In the genomic region with DNA sequence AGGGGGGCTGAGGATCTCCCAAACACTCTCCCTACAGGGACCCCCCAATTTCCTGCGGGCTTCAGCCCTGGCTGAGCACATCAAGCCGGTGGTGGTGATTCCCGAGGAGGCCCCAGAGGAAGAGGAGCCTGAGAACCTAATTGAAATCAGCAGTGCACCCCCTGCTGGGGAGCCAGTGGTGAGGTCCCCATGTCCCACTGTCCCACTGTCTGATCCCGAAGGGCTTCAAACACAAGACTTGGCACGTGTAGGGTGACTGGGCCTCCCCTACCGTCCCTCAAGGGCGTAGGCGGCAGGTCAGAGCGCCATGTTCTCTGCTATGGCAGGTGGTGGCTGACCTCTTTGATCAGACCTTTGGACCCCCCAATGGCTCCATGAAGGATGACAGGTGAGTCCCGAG, we compare ENCODE assay signal across 12 mouse cellular contexts. TPM values are rescaled to one million over a fixed set of nuclear protein-coding genes. Genes with fewer than 3 reads are reported as not detected.
A peak's percentile ranks its signal among the peaks of the same experiment; 100 is the strongest.
DNase-seq lines count a peak whose midpoint lies in the region; ATAC-seq and TF ChIP-seq lines count a peak whose summit lies in the region.
"Had no signal": no experiment of that assay in that cellular context is flagged by ENCODE, and none has a peak within 500 bp of the region (broad histone marks: within the 10 kb centered on the region; RNA-seq: fewer than 3 reads in every experiment).

No protein-coding gene starts in this region.

- peak; percentile 58 for DNase-seq in gastrocnemius, adult 2 months
- DNase-seq in gastrocnemius, postnatal 25 days = no peak
- DNase-seq in kidney, postnatal 4 days = peak; percentile 69 to 73
- DNase-seq in testis, postnatal 10 days (ENCODE audit: low spot score) = peak; percentile 74
- no peak for DNase-seq in testis, postnatal 14 days (ENCODE audit: low spot score)
- DNase-seq in thymus, postnatal 4 days = peak; percentile 75
- no peak for DNase-seq in cerebellum, postnatal 4 days (ENCODE audit: low spot score in 2 of 2)
- DNase-seq: embryo, embryonic 11 days had no signal

- peak; percentile 63 for TF ChIP-seq CTCF in gastrocnemius, adult 2 months (IDR thresholded peaks at IDR 0.05)

- H3K4me3 ChIP-seq in gastrocnemius, adult 2 months = no peak overlapping the region
- no peak overlapping the region for H3K4me3 ChIP-seq in kidney, embryonic 16.5 days (ENCODE audit: low read length)
- H3K4me3 ChIP-seq: hindbrain, embryonic 13.5 days; neural tube, embryonic 15.5 days had no signal

- H3K27ac ChIP-seq in gastrocnemius, adult 2 months = no peak overlapping the region
- H3K27ac ChIP-seq in kidney, embryonic 16.5 days (ENCODE audit: low read length) = no peak overlapping the region
- H3K27ac ChIP-seq: neural tube, embryonic 15.5 days had no signal

- peaks cover 11% of the 10 kb centered on the region; the same call in 1 of the 2 replicates for H3K4me1 ChIP-seq in kidney, embryonic 16.5 days (ENCODE audit: insufficient read depth, low read length)

- 82% methylated on average over 10 of the region's 10 CpGs for whole genome bisulfite sequencing in kidney, embryonic 16.5 days

- no peaks in the 10 kb centered on the region for H3K27me3 ChIP-seq in kidney, embryonic 16.5 days (ENCODE audit: insufficient read depth, low read length)
- H3K27me3 ChIP-seq: neural tube, embryonic 15.5 days had no signal

- no peak overlapping the region for H3K9ac ChIP-seq in kidney, embryonic 16.5 days (replicated peaks; ENCODE audit: low read length)
- H3K9ac ChIP-seq: hindbrain, embryonic 13.5 days; neural tube, embryonic 15.5 days had no signal

- H3K36me3 ChIP-seq in kidney, embryonic 16.5 days (ENCODE audit: insufficient read depth, low read length) = 0 out of 2 replicates have a peak, but pooled peaks cover 11% of the 10 kb centered on the region

- no peak for ATAC-seq in kidney, embryonic 16.5 days (ENCODE audit: low FRiP score, low TSS enrichment)
- ATAC-seq: forebrain, embryonic 16.5 days had no signal

- no peaks in the 10 kb centered on the region for H3K9me3 ChIP-seq in kidney, embryonic 16.5 days (ENCODE audit: low read length)
- H3K9me3 ChIP-seq: hindbrain, embryonic 13.5 days; neural tube, embryonic 15.5 days had no signal

- no peak overlapping the region for H3K4me2 ChIP-seq in kidney, embryonic 16.5 days (replicated peaks; ENCODE audit: low read depth, low read length)
- H3K4me2 ChIP-seq: hindbrain, embryonic 13.5 days; neural tube, embryonic 15.5 days had no signal

- intact Hi-C loops in gastrocnemius, adult 2 months (cut with DNase I) = no loop called here

RNA-seq across cellular contexts. Expression of a gene that starts 22.8 kb away (rescaled TPM):
- 10 to 100 TPM in 1 of 2 experiments, 1 to 10 TPM in 1; 5.6 to 14.3 TPM for total RNA-seq in gastrocnemius, adult 2 months (2021)
- total RNA-seq in gastrocnemius, postnatal 25 days (2021) = 1 to 10 TPM; 6.2 to 6.6 TPM
- 23.1 and 25.6 TPM in 2 replicates for polyA plus RNA-seq in kidney, embryonic 16.5 days (2015; fragmentation: Nextera tagmentation; extraction: Ambion mirVana)

RNA-seq across cellular contexts. Expression of a gene that starts 35.9 kb away (rescaled TPM):
- 1 to 10 TPM; 4.1 to 6.2 TPM for total RNA-seq in gastrocnemius, adult 2 months (2021)
- 1 to 10 TPM; 4.2 to 6.3 TPM for total RNA-seq in gastrocnemius, postnatal 25 days (2021)
- polyA plus RNA-seq in kidney, embryonic 16.5 days (2015; fragmentation: Nextera tagmentation; extraction: Ambion mirVana) = 40.8 and 41.8 TPM in 2 replicates

Comparison
In these comparisons a context has a peak if more than half of its experiments do, and no peak if none do; other contexts are left out.
1. DNase-seq: peak in gastrocnemius, adult 2 months (single experiment), kidney, postnatal 4 days (2 of 2), testis, postnatal 10 days (single experiment) and thymus, postnatal 4 days (single experiment); none in gastrocnemius, postnatal 25 days (single experiment), testis, postnatal 14 days (single experiment) and cerebellum, postnatal 4 days (0 of 2).